Mouse (Mus musculus): ENCODE results near the gene Nrxn3.

Nrxn3 gene

DNA sequence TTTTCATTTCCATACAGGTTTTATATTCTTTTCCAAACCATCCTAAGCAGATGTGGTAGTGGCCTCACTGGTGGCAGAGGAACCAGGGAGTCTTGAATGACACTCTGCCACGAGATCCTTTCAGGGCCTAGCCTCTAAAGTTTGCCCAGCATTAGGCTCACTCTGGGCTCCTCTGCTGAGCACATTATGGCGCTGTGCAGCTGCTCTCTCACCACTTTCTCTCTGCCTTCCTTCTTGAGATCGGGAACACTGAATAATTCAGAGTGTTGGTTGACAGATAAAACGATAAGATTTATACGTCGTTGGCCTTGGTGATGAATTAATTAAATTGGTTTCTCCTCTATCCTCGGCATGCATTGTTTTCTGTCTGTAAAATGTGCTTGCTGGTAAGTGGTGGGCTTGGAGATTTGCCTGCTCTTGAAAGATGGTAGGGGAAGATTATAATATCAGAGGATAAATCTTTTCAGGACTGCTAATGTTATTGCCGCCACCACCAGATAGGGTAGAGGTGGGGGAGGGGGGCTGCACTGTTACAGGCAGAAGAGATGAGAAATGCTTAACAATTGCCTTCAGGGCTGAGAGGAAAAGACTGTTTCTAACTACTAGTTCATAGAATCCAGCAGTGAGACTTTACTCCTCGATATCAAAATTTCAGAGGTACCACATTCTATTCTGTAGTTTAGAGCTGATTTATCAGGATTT lies 1094.5 kb downstream of the Nrxn3 start:
- no peak for DNase-seq (ENCODE audit: low spot score)

- DNase-seq (ENCODE audit: low spot score): no peak
Measured at GRCm38 (mm10) chr12:89818200-89818599, 1095.5 kb downstream of the Nrxn3 start.

GRCm38 (mm10) chr12:89822141-89822540 lies 1099.5 kb downstream of the Nrxn3 start:
- no peak for DNase-seq (ENCODE audit: low spot score)

- DNase-seq (ENCODE audit: low spot score): no peak
Measured at GRCm38 (mm10) chr12:89829927-89830326, 1107.3 kb downstream of the Nrxn3 start.

- DNase-seq (ENCODE audit: low spot score): no peak
Measured at GRCm38 (mm10) chr12:89830350-89830749, 1107.7 kb downstream of the Nrxn3 start.

DNA sequence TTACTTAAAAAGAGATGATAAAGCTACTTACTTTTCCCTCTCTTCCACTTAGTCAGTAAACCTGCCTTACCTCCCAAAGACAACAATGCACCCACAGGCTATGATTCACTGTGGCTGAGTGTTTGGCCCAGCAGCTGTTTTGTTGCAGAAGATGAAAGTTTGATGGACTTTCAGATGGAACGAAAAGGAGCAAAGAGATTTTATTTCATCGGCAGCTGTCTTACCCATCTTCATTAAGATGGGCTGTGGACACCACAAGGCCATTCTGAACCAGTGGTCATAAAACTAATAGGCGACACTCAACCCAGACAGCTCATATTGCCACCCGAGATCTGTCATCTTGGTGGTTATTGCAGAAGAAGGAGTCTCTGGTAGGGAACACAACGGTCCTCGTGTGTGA lies 1108.6 kb downstream of the Nrxn3 start:
- DNase-seq (ENCODE audit: low spot score): no peak

- DNase-seq (ENCODE audit: low spot score): no peak
Measured at GRCm38 (mm10) chr12:89836271-89836670, 1113.6 kb downstream of the Nrxn3 start.

- DNase-seq (ENCODE audit: low spot score): no peak
Measured at GRCm38 (mm10) chr12:89842861-89843260, 1120.2 kb downstream of the Nrxn3 start.

DNA sequence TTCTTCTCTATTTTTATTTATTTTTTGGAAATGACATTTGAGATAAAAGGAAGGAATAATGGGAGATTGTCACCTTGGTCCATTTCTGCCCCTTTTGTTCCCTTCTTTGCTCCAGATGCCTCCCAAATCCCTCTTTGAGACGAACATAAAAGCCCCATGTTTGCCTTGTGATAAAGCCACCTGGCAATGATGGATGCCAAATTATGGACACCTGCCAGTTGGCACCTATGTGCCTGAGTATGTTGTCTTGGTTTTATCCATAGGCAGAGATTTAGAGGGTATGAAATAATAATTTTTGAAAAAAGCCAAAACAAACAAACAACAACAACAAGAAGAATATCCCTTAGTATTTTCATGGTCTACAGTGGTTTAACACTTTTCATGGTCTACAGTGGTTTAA lies 1125.4 kb downstream of the Nrxn3 start:
- DNase-seq (ENCODE audit: low spot score): no peak

DNA sequence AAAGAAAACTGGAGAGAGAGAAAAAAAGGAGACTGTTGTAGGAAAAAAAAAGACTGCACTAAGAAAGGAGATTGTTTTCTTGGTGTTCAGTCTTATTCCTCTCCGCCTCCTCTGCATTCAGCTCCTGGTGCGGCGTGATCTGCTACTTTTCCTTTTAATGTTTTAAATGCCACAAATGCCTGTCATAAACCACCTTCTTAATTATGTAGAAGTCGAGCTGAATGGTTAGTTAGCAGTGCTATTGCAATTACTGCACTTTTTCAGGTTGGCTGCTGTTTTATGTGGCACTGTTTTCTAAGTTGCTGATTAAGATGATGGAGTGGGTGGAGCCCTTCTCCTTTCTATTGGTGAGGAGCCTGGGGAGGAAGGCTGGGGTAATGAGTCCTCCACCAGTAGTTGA lies 1131.7 kb downstream of the Nrxn3 start:
- no peak for DNase-seq (ENCODE audit: low spot score)

- DNase-seq (ENCODE audit: low spot score): no peak
Measured at GRCm38 (mm10) chr12:89867124-89867523, 1144.4 kb downstream of the Nrxn3 start.

DNA sequence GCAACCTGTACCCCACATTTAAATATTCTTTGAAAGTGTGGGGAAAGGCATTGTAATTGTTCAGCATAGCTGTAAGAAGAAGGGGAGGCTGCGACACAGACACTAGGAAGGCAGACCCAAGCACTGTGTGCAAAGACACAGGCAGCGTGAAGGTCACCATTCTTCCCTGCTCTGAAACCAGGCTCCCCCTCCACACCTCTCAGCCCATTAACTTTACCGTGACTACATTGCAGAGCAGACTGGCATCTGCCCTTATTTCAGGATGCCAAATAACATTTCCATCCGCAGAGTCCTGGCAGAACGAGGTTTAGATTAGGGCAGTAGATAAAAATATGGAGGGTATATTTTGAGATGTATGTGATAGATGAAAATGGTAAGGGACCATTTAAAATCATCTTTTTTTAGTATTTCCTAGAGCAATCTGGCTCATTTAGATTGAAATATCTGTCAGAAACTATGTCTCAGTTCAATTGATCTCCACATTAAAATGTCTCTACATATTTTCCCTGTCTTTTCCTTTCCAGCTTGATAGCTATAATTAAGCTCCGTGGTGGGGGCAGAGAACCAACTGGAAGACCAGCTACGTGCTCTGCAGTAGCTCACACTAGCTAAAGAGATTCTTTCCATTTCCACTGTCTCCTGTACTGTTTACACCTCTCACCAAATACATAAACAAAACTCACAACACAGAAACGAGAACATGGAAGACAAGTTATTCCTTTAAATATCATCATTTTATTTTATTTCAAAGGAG lies 1160.1 kb downstream of the Nrxn3 start:
- DNase-seq (ENCODE audit: low spot score): no peak

GRCm38 (mm10) chr12:89884576-89884975 lies 1161.9 kb downstream of the Nrxn3 start:
- DNase-seq (ENCODE audit: low spot score): no peak

- DNase-seq (ENCODE audit: low spot score): no peak
Measured at GRCm38 (mm10) chr12:89888647-89889046, 1166.0 kb downstream of the Nrxn3 start.

GRCm38 (mm10) chr12:89896901-89897300 lies 1174.2 kb downstream of the Nrxn3 start:
- DNase-seq (ENCODE audit: low spot score): no peak

GRCm38 (mm10) chr12:89909578-89909977 lies 1186.9 kb downstream of the Nrxn3 start:
- DNase-seq (ENCODE audit: low spot score): no peak

- no peak for DNase-seq (ENCODE audit: low spot score)
Measured at GRCm38 (mm10) chr12:89918138-89918829, 1195.6 kb downstream of the Nrxn3 start.

DNA sequence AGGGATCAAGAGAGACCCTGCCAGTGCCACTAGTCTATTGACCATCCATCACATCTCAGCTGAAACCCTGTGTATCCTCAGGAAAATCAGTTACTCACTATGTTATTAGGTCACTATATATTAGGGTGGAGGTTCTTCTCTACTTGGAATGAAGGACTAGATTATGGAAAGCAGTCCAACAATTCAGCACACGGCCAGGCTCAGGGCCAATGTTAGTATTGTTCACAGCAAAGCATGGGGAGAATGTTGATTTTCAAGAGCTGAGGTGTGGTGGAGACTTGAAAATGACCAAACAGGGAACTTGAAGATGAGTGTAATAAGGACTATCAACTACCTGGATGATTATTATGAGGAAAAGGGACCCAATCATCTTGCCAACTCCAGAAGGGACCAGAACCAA lies 1209.7 kb downstream of the Nrxn3 start:
- DNase-seq (ENCODE audit: low spot score): no peak

DNA sequence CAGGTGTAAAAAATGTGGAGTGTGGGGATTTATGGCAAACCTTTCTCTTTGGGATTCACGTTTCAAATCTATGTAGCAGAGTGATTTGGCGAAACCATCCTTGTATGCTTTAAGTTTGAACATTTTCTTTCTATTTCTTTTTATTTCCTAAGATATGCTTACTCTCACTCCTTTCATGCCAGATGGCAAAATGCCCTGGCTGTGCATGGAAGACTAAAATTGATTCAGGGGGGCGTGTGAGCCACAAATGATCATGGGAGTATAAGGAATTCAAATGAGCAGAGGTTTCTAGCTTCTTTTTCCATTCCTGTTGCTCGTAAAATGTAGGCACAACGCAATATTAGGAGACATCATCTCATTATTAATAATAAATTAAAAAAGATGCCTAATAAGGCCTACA lies 1211.0 kb downstream of the Nrxn3 start:
- no peak for DNase-seq (ENCODE audit: low spot score)

DNA sequence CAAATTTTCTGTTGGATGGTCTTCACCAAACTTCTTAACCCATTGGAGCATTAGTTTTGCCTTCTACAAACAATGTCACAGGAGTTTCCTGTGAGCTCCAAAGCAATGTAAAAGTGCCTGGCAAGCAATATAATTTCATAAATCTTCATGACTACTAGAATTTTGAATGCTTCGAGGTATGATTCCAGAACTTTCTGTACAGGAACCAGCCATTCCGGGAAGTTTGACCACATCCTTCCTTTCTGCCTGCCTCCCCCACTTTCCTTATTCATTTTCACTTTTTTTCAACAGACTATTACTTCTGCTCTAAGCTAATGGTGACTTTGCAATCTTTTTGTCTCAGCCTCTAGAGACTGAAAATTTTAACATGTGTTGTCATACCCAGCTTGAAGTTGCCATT lies 1218.1 kb downstream of the Nrxn3 start:
- DNase-seq (ENCODE audit: low spot score): no peak

GRCm38 (mm10) chr12:89945911-89946502 lies 1223.3 kb downstream of the Nrxn3 start:
- DNase-seq (ENCODE audit: low spot score): no peak

- DNase-seq (ENCODE audit: low spot score): no peak
Measured at GRCm38 (mm10) chr12:89946522-89946921, 1223.8 kb downstream of the Nrxn3 start.

DNA sequence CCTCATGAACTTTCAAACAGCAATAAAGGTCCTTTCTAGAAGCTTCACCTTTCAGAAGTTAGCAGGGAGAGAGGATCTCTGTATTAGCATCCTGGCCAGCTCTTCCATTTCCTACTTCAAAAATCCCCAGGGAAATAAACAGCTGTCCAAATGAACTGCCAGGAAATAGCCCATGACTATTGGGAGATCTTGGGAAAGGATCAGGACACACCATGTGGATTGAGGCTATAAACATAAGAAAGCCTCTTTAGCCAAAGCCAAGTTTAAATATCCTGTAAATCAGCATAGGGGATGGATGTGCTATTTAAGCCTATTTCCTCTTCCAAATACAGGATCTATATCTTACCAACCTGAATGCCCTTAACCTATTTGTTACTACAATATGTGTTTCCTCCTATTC lies 1230.6 kb downstream of the Nrxn3 start:
- no peak for DNase-seq (ENCODE audit: low spot score)

Data from T-cell, adult 2 months (primary cell).